In genomic region chr14:54650621-54651454, GRCm38 (mm10) we compare ENCODE assay signal across 8 mouse cellular contexts. TPM values are rescaled to one million over a fixed set of nuclear protein-coding genes. Genes with fewer than 3 reads are reported as not detected.
DNase-seq lines count a peak whose midpoint lies in the region; ATAC-seq and TF ChIP-seq lines count a peak whose summit lies in the region.

No protein-coding gene starts in this region.

- H3K4me2 ChIP-seq in forebrain, postnatal 0 days (ENCODE audit: low read depth), result no peak overlapping the region
- H3K4me2 ChIP-seq in hindbrain, embryonic 12.5 days (replicated peaks), result peak overlapping the region; percentile 92
- H3K4me2 ChIP-seq in lung, postnatal 0 days (replicated peaks; ENCODE audit: low read depth, low read length), result no peak overlapping the region

- peak; percentile 94 for TF ChIP-seq CTCF in cerebellum, adult 2 months (IDR thresholded peaks at IDR 0.05; ENCODE audit: borderline replicate concordance, insufficient read depth, low read depth, low read length)
- TF ChIP-seq CTCF in forebrain, postnatal 0 days (IDR thresholded peaks at IDR 0.05; ENCODE audit: low read depth), result peak; percentile 96
- peak; percentile 96 for TF ChIP-seq CTCF in lung, postnatal 0 days (IDR thresholded peaks at IDR 0.05)

- peak; percentile 72 for ATAC-seq in forebrain, postnatal 0 days
- peak; percentile 13 for ATAC-seq in hindbrain, embryonic 12.5 days (ENCODE audit: low FRiP score)
- ATAC-seq in lung, postnatal 0 days, result peak; percentile 62

- peaks cover 54% of the 10 kb centered on the region for H3K36me3 ChIP-seq in forebrain, postnatal 0 days (ENCODE audit: insufficient read depth)
- H3K36me3 ChIP-seq in hindbrain, embryonic 12.5 days, result peaks cover 64% of the 10 kb centered on the region
- peaks cover 34% of the 10 kb centered on the region; the same call in 1 of the 2 replicates for H3K36me3 ChIP-seq in lung, postnatal 0 days (ENCODE audit: insufficient read depth, low read length)

- no peaks in the 10 kb centered on the region for H3K9me3 ChIP-seq in forebrain, postnatal 0 days (ENCODE audit: low read length)
- H3K9me3 ChIP-seq in hindbrain, embryonic 12.5 days (replicated peaks), result no peaks in the 10 kb centered on the region
- H3K9me3 ChIP-seq in lung, postnatal 0 days (ENCODE audit: low read length), result no peaks in the 10 kb centered on the region

- no peaks in the 10 kb centered on the region for H3K27me3 ChIP-seq in cerebellum, adult 2 months (ENCODE audit: control insufficient read depth, insufficient read depth, low read length)
- H3K27me3 ChIP-seq in forebrain, postnatal 0 days (ENCODE audit: insufficient read depth, low read length), result no peaks in the 10 kb centered on the region
- H3K27me3 ChIP-seq in hindbrain, embryonic 12.5 days, result no peaks in the 10 kb centered on the region
- H3K27me3 ChIP-seq in lung, postnatal 0 days (replicated peaks; ENCODE audit: insufficient read depth, low read length), result no peaks in the 10 kb centered on the region

- no peak overlapping the region for H3K27ac ChIP-seq in cerebellum, adult 2 months (ENCODE audit: insufficient read depth, low read length)
- H3K27ac ChIP-seq in forebrain, postnatal 0 days (ENCODE audit: low read depth, low read length), result no peak overlapping the region
- H3K27ac ChIP-seq in hindbrain, embryonic 12.5 days, result no peak overlapping the region
- H3K27ac ChIP-seq in lung, postnatal 0 days (ENCODE audit: low read length), result no peak overlapping the region

- DNase-seq in Muller cell, postnatal 12 days (ENCODE audit: inconsistent ontology term), result peak; percentile 75
- peak; percentile 82 to 83 for DNase-seq in cerebellum, adult 2 months
- peak; percentile 95 for DNase-seq in forebrain, postnatal 0 days
- peak; percentile 77 for DNase-seq in layer of hippocampus, adult 9-11 months
- peak; percentile 96 for DNase-seq in lung, postnatal 0 days (ENCODE audit: low spot score)
- DNase-seq in ovary, postnatal 14 days (ENCODE audit: low spot score), result peak; percentile 79
- DNase-seq in thymus, postnatal 0 days (ENCODE audit: low spot score), result peak; percentile 93

- H3K4me3 ChIP-seq in cerebellum, adult 2 months (replicated peaks; ENCODE audit: insufficient read depth, low read depth, low read length), result no peak overlapping the region
- H3K4me3 ChIP-seq in forebrain, postnatal 0 days (ENCODE audit: low read depth, low read length), result no peak overlapping the region
- no peak overlapping the region for H3K4me3 ChIP-seq in hindbrain, embryonic 12.5 days
- H3K4me3 ChIP-seq in lung, postnatal 0 days (ENCODE audit: low read depth, low read length), result no peak overlapping the region

- H3K9ac ChIP-seq in forebrain, postnatal 0 days, result no peak overlapping the region
- no peak overlapping the region for H3K9ac ChIP-seq in hindbrain, embryonic 12.5 days
- H3K9ac ChIP-seq in lung, postnatal 0 days (replicated peaks; ENCODE audit: low read depth), result no peak overlapping the region

- no peak for TF ChIP-seq POLR2A in cerebellum, adult 2 months (IDR thresholded peaks at IDR 0.05; ENCODE audit: borderline replicate concordance, insufficient read depth, low read length)

- 56% methylated on average over 23 of the region's 23 CpGs for WGBS in cerebellum, adult 2 months
- 60% methylated on average over 23 of the region's 23 CpGs for WGBS in forebrain, postnatal 0 days
- 66% methylated on average over 23 of the region's 23 CpGs for WGBS in hindbrain, embryonic 12.5 days
- 57% methylated on average over 22 of the region's 23 CpGs for WGBS in lung, postnatal 0 days

- H3K4me1 ChIP-seq in cerebellum, adult 2 months (ENCODE audit: control insufficient read depth, insufficient read depth, low read length), result peaks cover 14% of the 10 kb centered on the region
- peaks cover 16% of the 10 kb centered on the region for H3K4me1 ChIP-seq in forebrain, postnatal 0 days (ENCODE audit: insufficient read depth)
- peaks cover 48% of the 10 kb centered on the region for H3K4me1 ChIP-seq in hindbrain, embryonic 12.5 days
- H3K4me1 ChIP-seq in lung, postnatal 0 days (ENCODE audit: insufficient read depth, low read depth, low read length), result peaks cover 9% of the 10 kb centered on the region; the same call in 1 of the 2 replicates

- TF ChIP-seq EP300 in lung, postnatal 0 days (IDR thresholded peaks at IDR 0.05), result no peak

RNA-seq across cellular contexts. Expression of gene Cdh24, which starts 9.7 kb away (rescaled TPM):
- 7.6 and 10.3 TPM in 2 replicates for polyA plus RNA-seq in cerebellum, adult 2 months (2012; rRNA removed)
- total RNA-seq in forebrain, postnatal 0 days (2014; rRNA removed), result 15.6 and 21.7 TPM in 2 replicates
- polyA plus RNA-seq in forebrain, postnatal 0 days (2015; fragmentation: Nextera tagmentation; extraction: Ambion mirVana), result 3.8 and 4.6 TPM in 2 replicates
- 10.3 and 10.9 TPM in 2 replicates for polyA plus RNA-seq in hindbrain, embryonic 12.5 days (2016; fragmentation: Nextera tagmentation; extraction: Ambion mirVana)
- 0.32 and 0.50 TPM in 2 replicates for polyA plus RNA-seq in lung, postnatal 0 days (2015; fragmentation: Nextera tagmentation; extraction: Ambion mirVana)
- 5.2 and 5.4 TPM in 2 replicates for polyA plus RNA-seq in thymus, postnatal 0 days (2015; fragmentation: Nextera tagmentation; extraction: Ambion mirVana)

RNA-seq across cellular contexts. Expression of gene Gm17606, which starts 10.1 kb away (rescaled TPM):
- polyA plus RNA-seq in cerebellum, adult 2 months (2012; rRNA removed), result not detected in 2 replicates
- total RNA-seq in forebrain, postnatal 0 days (2014; rRNA removed), result not detected in 2 replicates
- not detected in 2 replicates for polyA plus RNA-seq in forebrain, postnatal 0 days (2015; fragmentation: Nextera tagmentation; extraction: Ambion mirVana)
- polyA plus RNA-seq in hindbrain, embryonic 12.5 days (2016; fragmentation: Nextera tagmentation; extraction: Ambion mirVana), result not detected in 2 replicates
- polyA plus RNA-seq in lung, postnatal 0 days (2015; fragmentation: Nextera tagmentation; extraction: Ambion mirVana), result not detected in 2 replicates
- not detected in 2 replicates for polyA plus RNA-seq in thymus, postnatal 0 days (2015; fragmentation: Nextera tagmentation; extraction: Ambion mirVana)

RNA-seq across cellular contexts. Expression of gene Psmb11, which starts 29.6 kb away (rescaled TPM):
- 0.10 TPM in 1 of 2 replicates, not detected in the other for polyA plus RNA-seq in cerebellum, adult 2 months (2012; rRNA removed)
- under 0.01 TPM in 1 of 2 replicates, not detected in the other for total RNA-seq in forebrain, postnatal 0 days (2014; rRNA removed)
- polyA plus RNA-seq in forebrain, postnatal 0 days (2015; fragmentation: Nextera tagmentation; extraction: Ambion mirVana), result 0.04 and 0.08 TPM in 2 replicates
- not detected in 2 replicates for polyA plus RNA-seq in hindbrain, embryonic 12.5 days (2016; fragmentation: Nextera tagmentation; extraction: Ambion mirVana)
- 0.04 TPM in 1 of 2 replicates, not detected in the other for polyA plus RNA-seq in lung, postnatal 0 days (2015; fragmentation: Nextera tagmentation; extraction: Ambion mirVana)
- polyA plus RNA-seq in thymus, postnatal 0 days (2015; fragmentation: Nextera tagmentation; extraction: Ambion mirVana), result 82.4 and 117 TPM in 2 replicates

RNA-seq across cellular contexts. Expression of gene Psmb5, which starts 33.0 kb away (rescaled TPM):
- polyA plus RNA-seq in cerebellum, adult 2 months (2012; rRNA removed), result 221 and 225 TPM in 2 replicates
- total RNA-seq in forebrain, postnatal 0 days (2014; rRNA removed), result 180 and 239 TPM in 2 replicates
- 420 and 499 TPM in 2 replicates for polyA plus RNA-seq in forebrain, postnatal 0 days (2015; fragmentation: Nextera tagmentation; extraction: Ambion mirVana)
- 354 and 376 TPM in 2 replicates for polyA plus RNA-seq in hindbrain, embryonic 12.5 days (2016; fragmentation: Nextera tagmentation; extraction: Ambion mirVana)
- 231 and 251 TPM in 2 replicates for polyA plus RNA-seq in lung, postnatal 0 days (2015; fragmentation: Nextera tagmentation; extraction: Ambion mirVana)
- polyA plus RNA-seq in thymus, postnatal 0 days (2015; fragmentation: Nextera tagmentation; extraction: Ambion mirVana), result 387 and 424 TPM in 2 replicates

RNA-seq across cellular contexts. Expression of gene 1700123O20Rik, which starts 35.2 kb away (rescaled TPM):
- 45.2 and 51.0 TPM in 2 replicates for polyA plus RNA-seq in cerebellum, adult 2 months (2012; rRNA removed)
- total RNA-seq in forebrain, postnatal 0 days (2014; rRNA removed), result 32.0 and 36.2 TPM in 2 replicates
- 66.6 and 70.7 TPM in 2 replicates for polyA plus RNA-seq in forebrain, postnatal 0 days (2015; fragmentation: Nextera tagmentation; extraction: Ambion mirVana)
- polyA plus RNA-seq in hindbrain, embryonic 12.5 days (2016; fragmentation: Nextera tagmentation; extraction: Ambion mirVana), result 83.3 and 86.4 TPM in 2 replicates
- polyA plus RNA-seq in lung, postnatal 0 days (2015; fragmentation: Nextera tagmentation; extraction: Ambion mirVana), result 63.0 and 67.5 TPM in 2 replicates
- 101 TPM in 2 replicates for polyA plus RNA-seq in thymus, postnatal 0 days (2015; fragmentation: Nextera tagmentation; extraction: Ambion mirVana)

Comparison
In these comparisons a context has a peak if more than half of its experiments do, and no peak if none do; other contexts are left out.
1. ATAC-seq: peak in every context shown above with its lines; median percentile 72 in forebrain, postnatal 0 days; 62 in lung, postnatal 0 days; 13 in hindbrain, embryonic 12.5 days.
2. RNA of gene Psmb11, which starts 29.6 kb away (polyA plus RNA-seq): 82.4 to 117 TPM in thymus, postnatal 0 days; 0.04 to 0.08 TPM in forebrain, postnatal 0 days, 0.04 TPM in lung, postnatal 0 days, 0.10 TPM in cerebellum, adult 2 months and not detected in hindbrain, embryonic 12.5 days; every median in the first group is over 10 times any median in the second.
3. Peak in every context shown above with its lines, with median percentiles within 50 percentile points of each other: DNase-seq and CTCF ChIP-seq.